Mouse (Mus musculus): ENCODE measurements around the gene Zfp385c.

DNA sequence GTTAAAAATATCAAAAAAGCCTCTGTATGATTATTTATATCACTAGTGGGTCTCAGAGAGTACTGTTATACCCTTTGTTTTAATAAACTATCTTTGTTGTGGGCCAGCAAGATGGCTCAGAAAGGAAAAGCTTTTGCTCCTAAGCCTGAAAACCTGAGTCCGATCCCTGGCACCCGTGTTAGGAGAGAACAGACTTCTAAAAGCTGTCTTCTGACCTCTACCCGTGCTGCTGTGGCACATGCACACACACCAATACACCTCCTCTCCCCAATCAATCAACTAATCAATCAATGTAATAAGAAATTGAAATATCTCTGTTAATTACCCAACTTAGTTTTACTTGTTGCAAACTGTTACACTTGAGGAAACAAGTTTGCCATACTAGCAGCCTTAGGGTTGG lies 8.5 kb upstream of the Zfp385c start:
- TF ChIP-seq GATA1 (IDR thresholded peaks at IDR 0.05; ENCODE audit: borderline replicate concordance, low read length) (no peak), FLI1 (IDR thresholded peaks at IDR 0.05; ENCODE audit: low read length) (no peak)
